Mouse (Mus musculus): ENCODE measurements around the gene Pbx1.

DNA sequence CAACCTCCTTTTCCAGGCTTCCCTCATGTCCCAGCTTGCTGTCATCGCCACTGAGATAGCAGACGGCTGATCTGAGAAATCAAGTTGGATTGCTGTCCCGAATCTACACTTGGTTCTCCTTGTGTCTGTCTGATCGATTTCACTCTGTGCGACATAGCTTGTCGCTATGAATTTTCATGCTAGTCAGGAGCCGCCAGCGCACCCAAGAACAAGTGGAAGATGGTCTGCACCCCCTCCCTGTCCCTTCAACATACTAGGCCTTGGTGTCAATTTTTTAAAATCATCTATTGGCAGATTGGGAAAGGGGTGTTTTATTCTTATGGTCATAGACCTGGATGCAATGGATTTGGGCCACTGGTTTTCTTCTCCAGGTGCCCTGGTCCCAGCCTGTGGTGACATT is 249.3 kb downstream of the Pbx1 start:
- TF ChIP-seq GATA1 (IDR thresholded peaks at IDR 0.05; ENCODE audit: low read length) (no peak), TAL1 (IDR thresholded peaks at IDR 0.05; ENCODE audit: low read length) (no peak)
